Mouse (Mus musculus) ES-Bruce4 (cell line): ENCODE measurements around the gene Nfe2l3.

Experiments
- CTCF ChIP-seq: IDR thresholded peaks from one replicate; pipeline ENCODE4 v1.8.1; 2011; ENCODE audit warnings: low read depth, low read length
- EP300 ChIP-seq: IDR thresholded peaks from 2 replicates; pipeline ENCODE4 v1.6.1; 2011; ENCODE audit warnings: low read depth, low read length; ENCODE audit not compliant: insufficient read depth
- POLR2A ChIP-seq: IDR thresholded peaks from one replicate; pipeline ENCODE4 v1.8.1; 2011; ENCODE audit warnings: low read length; ENCODE audit not compliant: insufficient read depth

DNA sequence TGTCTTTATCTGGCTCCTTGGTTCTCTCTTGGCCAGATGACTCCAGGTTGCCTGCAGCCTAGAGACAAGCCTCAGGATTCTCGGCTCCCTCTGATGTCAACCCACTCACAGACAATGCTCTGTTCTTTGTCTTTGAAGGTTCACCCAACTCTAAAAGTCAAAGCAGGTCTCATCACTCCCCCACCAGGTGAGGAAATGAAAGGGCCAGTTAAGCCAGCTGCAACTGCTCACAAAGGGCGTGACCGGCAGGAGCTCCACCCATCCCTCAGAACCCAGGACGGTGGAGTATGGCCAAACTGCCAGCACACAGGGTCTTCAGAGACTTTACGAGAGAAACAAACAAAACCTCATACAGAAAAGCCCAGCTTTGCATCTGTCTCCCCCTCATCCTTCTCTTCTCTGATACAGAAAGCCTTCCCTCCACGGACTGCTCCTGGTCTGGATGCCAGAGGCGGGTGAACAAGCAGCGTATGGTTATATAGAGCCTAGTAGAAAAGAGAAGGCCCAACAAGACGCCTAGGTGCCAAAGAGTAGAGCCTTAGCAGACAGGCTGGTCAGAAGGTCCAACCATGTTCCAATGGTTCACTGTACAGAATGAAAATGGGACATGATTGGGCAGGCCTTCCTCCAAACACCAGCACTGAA lies 9.8 kb downstream of the Nfe2l3 start:
- TF ChIP-seq CTCF = peak; percentile 11
- TF ChIP-seq POLR2A = no peak
- TF ChIP-seq EP300 = no peak
